Mouse (Mus musculus) brain, embryonic 14.5 days (tissue): ENCODE data around the gene Spc24.
"Not testable (repeated sequence)": the region's sequence is repeated elsewhere in the genome, so short reads cannot be mapped to it uniquely, and the experiment has no call there.

Experiments used
- CTCF ChIP-seq: fragments of 200-500 bp; IDR thresholded peaks from 2 replicates; pipeline ENCODE4 v1.5.1; 2012; ENCODE audit warnings: inconsistent platforms, mild to moderate bottlenecking, moderate library complexity, borderline replicate concordance; ENCODE audit not compliant: insufficient read depth, insufficient read length; ENCODE audit errors: extremely low read depth
- POLR2A ChIP-seq: fragments of 200-500 bp; IDR thresholded peaks from 2 replicates; pipeline ENCODE4 v1.6.1; 2012; ENCODE audit warnings: mild to moderate bottlenecking, inconsistent platforms, borderline replicate concordance; ENCODE audit not compliant: poor library complexity, insufficient read depth, insufficient read length, severe bottlenecking; ENCODE audit errors: extremely low read depth

DNA sequence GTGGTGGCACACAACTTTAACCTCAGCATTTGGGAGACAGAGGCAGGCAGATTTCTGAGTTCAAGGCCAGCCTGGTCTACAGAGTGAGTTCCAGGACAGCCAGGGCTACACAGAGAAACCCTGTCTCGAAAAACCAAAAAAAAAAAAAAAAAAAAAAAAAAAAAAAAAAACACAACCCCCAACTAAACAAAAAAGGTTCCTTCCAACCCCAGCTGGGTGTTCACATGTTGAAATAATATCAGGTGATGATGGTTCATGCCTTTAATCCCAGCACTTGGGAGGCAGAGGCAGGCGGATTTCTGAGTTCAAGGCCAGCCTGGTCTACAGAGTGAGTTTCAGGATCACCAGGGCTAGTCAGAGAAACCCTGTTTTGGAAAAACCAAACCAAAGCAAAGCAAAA lies 26.2 kb upstream of the Spc24 start:
- not testable (repeated sequence) for TF ChIP-seq POLR2A, CTCF
